Mouse (Mus musculus): ENCODE data around the gene Syt7.

Gene Syt7

DNA sequence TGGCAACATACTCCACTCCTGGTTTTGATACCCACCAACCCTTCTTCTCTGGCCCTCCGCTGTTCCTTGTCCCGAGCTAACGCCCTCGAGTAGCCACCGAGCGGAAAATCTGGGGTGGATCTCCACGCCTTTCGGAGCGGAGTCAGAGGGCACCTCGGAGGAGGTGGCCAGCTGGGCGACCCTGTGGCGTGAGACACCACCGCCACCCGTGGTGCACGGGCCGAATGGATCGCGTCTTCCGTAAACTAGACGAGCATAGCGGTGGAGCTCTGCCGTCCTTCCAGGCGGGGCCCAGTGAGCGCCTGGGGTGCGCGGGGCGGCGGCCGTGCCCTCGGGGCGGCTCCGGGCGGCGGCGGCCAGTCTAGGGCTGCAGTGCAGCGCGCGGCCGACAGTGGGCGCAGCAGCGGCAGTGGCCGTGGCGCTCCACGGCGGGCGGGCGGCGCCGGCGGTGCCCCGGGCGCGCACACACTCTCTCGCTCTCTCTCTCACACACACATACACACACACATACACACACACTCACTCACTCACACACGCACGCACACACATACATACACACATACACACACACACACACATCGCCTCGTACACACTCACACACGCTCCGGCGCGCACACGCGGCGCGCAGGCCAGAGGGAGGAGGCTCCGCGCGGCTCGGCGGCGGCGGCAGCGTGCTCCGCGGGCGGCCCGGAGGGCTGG is at the start of gene Syt7:
Gene Syt7, plus strand, starts transcription at position 476 of the 699 bp plus-strand sequence.
- peak; percentile 65 to 72 for DNase-seq (ENCODE audit: low spot score in 2 of 2)

DNA sequence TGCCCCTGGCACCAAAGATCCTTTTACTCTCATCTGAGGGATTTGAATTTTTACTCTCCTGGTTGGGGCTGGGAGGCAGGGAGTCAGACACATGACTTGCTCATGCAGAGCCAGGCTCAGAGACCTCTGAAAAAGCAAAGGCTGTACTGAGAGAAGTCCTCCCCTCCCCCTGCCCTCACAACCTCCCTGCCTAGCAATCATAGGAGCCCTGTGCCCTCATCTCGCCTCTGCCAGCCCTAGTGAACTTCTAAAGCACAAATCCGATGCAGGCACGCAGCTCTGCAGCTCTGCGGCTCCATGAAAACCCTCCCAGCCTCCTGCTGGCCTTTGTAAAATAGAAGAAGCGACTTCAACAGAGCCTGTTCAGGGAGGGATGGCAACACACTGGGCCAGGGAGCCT is 49.6 kb upstream of the Syt7 start:
- DNase-seq (ENCODE audit: low spot score in 2 of 2): no peak

DNA sequence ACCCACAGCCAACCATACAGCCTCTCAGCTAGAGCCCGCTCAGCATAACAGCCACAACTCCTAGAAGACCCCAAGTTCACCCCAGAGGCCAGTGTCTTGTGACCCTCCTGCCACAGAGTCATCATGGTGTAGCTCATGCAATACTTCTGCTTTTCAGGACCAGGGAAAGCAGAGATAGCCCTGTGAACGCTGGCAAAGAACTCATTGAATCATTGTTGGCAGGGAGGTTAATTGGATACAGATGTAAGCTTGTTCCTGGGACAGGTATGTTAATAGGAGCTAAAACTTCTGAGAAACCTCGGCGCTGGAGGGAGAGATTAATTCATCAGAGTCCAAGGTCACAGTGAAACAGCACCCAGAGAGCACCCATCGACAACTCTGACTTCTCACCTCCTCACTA is 48.2 kb upstream of the Syt7 start:
- DNase-seq (ENCODE audit: low spot score in 2 of 2): no peak

DNA sequence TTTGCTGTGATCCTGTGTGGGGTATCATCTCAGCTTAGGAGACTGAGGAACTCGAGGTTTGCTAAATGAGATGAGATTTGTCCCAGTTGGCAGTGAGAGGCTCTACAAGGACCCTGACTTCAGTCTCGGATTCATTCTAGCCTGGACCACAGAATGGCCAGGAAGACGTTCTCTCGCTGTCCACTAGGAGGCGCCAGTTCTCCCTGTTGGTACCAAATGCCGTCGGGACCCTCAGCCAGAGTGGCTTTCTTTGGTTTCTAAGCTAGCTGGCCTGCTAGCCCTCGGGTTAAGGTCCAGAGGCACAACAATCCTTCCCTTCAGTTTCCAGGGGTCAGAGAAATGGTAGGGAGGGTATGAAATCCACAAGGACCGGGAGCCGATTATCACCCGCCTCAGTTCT is 47.7 kb upstream of the Syt7 start:
- DNase-seq (ENCODE audit: low spot score in 2 of 2): peak; percentile 39 to 59

DNA sequence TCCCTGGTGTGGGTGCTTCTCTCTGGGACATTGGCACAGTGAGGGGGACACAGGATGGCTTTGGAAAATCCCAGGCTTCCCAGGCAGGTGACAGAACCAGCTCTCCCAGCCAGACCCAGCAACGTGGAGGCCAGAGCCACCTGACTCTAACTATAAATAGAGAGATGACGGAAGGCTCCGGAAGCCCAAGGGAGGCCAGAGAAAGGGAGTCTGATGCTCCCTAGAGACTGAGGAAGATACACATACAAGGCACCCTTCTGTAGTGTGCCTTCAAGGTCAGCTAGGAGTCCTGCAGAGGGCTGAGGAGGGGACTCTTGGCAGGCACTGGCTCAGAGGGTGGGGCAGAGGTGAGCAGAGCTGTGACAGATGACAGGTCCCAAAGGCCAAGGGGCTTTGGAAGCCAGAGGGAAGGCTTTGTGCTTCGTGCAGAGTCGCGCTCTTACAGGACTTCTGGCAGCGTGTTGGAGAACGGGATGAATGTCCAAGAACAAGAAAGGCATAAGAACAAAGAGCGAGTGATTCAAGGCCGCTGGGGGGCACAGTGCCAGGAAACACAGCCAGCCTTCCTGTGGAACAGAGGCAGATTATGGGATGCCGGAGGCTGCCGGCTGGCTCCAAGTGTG is 47.0 kb upstream of the Syt7 start:
- peak; percentile 72 to 74 for DNase-seq (ENCODE audit: low spot score in 2 of 2)

DNA sequence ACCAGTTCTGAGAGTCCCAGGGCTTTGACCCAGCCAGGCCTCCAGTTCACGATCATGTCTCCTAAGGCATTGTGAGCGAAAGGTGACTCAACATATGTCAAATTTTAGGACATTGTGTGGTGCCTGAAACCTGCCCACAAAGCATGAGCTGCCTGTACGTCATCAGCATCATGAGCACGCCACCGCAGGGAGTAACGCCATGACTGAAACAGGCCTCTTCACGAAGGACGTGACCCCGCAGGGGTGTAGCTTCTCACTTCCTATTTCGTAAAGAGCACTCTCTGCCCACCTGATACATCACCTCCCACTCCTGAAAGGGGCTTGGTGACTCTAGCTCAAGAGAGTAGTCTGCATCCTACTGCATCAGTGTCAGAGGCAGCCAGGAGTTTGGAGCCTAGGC is 45.0 kb upstream of the Syt7 start:
- no peak for DNase-seq (ENCODE audit: low spot score in 2 of 2)

DNA sequence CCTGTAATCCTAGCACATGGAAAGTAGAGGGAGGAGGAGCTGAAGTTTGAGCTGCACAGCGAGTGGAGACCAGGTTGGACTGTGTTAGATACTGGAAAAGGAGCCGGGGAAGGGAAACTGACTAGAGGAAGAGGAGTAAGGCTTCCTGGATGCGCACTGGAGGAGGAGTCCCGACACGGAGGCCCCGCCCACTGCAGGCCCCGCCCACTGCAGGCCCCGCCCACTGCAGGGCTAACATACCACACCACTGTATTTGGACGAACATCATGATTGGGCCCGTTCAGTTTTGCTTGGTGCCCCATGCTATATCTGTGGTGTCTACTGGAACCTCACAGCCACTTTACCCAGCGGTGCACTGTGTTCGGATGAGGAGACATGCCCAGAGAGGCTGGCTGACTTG is 43.2 kb upstream of the Syt7 start:
- no peak for DNase-seq (ENCODE audit: low spot score in 2 of 2)

DNA sequence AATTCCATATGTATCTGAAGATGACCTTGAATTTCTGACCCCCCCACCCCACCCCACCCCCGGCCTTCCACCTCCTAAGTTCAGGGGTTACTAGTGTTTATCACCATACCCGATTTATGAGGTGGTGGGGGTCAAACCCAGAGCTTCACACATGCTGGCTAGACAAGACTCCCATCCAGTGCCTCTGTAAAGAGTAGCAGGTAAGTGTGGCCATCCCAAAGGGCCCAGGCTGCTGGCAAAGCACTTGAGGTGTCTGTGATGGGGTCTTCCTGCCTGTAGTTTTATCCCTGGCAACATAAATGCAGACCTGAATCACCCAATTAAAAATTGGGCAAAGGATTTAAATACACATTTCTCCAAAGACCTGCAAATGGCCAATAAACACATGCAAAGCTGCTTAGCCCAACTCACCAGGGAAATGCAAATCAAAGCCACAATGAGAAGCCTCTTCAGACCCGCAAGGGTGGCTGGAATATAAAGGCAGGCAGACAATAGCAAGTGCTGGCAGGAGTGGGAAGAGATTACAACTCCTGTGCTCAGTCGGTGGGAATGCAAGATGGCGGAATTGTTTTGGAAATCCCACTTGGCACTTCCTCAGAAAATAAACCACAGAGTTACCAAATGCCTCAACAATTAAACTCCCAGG is 41.1 kb upstream of the Syt7 start:
- DNase-seq (ENCODE audit: low spot score in 2 of 2): no peak

DNA sequence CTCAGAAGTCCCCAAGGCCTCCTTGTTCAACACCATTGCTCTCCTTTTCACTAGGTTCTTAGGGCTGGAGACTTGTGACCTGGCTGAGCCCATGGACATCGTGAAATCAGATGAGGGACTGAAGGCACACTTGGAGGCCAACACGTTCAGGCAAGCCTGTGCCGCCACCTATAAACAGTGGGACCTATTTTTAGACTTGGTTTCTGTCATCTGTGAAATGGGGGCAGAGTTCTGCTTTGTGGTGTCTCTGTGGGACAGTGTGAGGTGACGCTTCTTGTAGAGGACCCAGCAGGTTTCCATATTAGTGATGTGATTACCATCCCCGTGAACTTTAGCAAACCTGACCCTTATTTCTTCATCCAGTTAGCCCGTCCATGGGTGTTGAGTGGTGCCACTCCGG is 36.7 kb upstream of the Syt7 start:
- DNase-seq (ENCODE audit: low spot score in 2 of 2): no peak

DNA sequence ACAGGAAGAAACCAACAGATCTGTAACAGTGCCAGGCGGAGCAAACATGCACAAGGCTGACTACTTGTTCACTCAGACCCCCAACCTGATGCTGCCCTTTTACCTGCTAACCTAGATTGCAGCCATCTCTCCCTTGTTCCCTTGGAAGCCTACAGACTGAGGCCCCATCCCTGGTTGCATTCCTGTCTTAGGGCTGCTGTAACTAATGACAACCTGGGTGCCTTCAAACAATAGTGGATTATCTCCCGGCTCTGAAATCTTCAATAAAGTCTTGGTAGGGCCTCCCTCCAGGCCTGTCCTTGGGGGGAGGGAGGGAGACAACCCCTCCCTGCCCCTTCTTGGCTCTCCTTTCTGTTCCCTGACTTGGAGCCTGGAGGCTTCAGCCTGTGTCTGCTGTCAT is 34.1 kb upstream of the Syt7 start:
- DNase-seq (ENCODE audit: low spot score in 2 of 2): no peak

DNA sequence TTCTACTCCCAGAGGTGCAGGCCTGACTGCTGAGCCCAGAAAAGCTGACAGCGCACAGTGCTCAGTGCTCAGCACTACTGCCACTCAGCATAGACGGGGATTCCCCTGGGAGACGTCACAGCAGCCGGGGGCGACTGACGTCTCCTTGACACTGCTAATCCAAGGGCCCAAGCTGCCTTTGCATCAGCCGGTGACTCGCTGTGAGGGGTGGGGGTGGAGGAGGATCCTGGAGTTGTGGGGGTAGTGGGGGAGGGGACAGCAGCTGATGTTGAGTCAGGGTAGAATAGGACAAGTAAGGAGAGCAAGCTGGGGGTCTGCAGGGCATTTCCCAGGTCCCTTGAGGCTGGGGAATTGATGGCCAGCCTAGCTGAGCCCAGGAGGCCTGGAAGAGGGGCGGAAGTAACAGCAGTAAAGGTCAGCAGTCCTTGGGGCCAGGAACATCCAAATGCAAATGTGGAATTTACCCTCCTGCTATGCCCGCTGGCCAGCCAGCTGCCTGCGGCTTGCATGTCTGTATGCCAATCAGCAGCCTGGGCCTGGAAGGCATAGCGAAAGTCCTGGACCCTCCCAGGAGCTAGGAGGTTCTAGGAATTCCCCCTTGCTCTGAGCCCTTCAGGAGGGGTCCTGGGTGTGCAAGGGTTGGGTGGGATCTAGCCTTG is 31.9 kb upstream of the Syt7 start:
- no peak for DNase-seq (ENCODE audit: low spot score in 2 of 2)

DNA sequence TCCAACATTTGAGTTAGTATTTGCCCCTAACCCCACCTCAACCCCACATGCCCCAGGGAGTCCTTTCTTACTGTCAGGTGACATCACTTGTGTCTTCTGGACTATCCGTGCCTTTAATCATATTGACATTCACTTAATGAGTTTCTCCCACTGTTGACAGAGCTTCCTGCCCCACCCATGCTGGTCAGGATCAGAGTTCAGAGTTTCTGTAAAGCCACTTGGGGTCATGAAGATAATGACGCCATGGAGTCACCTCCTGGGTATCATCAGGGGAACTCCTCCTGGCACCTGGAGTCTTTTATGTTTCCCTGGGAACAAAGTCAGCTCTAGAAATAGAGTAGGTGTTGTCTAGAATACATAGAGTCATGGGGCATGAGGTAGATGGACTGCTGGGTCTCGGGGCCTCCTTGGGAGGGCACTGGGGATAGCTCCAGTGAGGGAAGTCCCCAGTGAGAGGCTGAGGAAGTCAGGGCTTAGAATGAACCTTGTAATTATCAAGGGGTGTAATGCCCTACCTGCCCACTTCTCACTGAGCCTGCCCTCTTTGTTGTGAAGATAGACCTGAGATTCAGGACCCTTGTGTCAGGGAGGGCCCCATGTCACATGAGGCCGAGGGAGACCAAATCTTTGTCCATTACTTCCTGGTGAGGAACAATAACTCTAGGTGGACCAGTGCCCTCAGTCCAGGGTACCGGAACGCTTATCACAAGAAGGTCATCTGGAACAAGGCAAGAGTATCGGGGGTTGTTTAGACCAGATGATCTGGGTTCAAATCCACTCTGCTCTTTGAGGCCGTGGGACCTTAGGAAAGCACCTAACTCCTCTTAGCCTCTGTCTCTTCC is 29.6 kb upstream of the Syt7 start:
- DNase-seq (ENCODE audit: low spot score in 2 of 2): no peak

DNA sequence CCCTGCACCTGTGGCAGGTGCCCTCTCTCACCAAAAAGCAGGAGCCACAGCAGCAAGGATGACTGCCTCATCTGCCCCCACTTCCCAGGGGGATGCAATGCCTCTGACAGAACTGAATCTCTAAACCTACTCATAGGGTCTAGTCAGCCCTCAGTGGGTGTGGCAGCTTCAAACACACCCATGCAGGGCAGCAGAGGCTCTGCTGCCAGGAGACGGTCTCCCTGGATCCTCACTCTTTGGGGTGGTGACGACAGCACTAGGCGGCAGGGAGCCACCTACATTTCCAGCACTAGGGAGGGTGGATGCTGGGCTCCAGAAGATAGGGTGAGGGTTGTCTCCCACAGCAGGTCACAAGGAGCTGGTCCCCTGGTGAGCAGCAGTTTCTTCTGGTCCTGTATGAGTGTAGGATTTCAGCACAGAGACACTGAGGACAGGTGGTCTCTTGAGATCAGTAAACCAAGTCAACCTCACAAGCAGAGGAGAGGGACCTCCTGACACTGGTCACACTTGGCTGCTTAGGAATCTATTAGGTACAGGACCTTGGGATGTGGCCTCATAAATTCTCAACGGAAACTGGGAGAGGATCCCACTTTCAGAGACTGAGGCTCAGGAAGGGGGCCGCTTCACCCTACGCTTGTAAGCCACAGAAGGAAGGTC is 26.3 kb upstream of the Syt7 start:
- DNase-seq (ENCODE audit: low spot score in 2 of 2): peak in 1 of 2 experiments; percentile 54

DNA sequence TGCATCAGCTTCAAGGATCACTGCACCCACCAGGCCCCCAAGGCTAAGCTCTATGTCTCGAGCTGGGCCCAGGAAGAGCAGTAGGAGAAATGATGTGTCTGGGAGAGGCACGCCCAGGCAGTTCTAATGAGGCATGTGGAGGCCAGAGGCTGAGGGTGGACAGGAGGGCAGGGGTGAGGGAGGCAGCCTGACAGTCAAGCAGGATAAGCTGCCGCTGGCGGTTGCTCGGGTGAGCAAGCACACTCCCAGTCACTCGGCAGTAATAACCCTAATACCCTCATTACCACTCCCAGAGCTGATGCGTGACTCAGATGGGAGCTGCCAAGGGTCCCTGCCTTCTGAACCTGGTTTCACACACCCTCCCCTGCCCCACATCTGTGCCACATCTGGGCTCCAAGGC is 25.0 kb upstream of the Syt7 start:
- DNase-seq (ENCODE audit: low spot score in 2 of 2): no peak

DNA sequence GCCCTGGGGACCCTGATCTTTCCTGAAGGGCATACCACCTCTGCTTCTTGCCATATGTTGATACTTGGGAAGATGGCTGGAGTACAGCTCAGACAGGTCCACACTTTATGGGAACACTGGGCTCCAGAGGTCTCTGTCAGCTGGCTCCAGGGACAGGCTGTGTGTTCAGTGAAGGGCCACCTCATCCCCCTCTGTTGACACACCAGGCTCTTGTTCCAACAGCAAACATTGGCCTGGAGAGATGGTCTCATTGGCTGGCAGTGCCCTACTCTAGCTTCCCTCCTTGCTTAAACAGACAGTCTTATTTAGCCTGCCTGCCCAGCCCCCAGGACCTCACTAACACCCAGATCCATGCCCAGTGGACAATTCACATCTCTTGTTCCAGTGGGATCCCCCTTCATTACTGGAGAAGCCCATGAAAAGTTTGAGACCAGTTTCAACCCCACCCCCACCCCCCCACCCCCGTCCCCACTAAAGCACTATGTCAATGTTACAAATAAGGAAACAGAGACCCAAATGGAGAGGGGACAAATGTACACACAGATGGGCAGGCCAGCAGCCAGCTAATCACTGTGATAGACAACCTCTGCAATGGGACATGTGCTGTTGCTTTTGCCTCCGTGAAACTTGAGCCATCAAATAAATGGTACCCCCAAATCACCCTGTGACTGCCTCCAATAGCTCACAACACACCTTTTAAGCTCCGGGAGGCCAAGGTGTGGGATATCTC is 22.6 kb upstream of the Syt7 start:
- DNase-seq (ENCODE audit: low spot score in 2 of 2): no peak

DNA sequence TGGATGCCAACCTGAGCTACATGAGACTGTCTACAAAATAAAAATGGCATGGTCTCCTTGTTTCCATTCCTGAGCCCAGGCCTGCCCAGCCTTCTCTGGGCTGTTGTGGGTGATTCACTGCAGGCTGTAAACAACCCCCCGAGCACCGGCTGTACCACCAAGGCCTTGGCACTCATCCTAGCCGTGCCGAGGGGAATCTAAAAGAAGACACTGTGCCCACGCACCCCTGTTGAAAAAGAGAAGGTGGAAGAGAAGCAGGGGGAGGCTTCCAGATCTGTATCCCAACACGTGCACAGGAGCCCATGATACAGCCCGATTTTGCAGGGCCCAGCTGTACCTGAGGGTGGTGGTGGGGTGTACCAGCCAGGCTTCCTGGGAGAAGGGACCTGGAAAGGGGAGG is 21.1 kb upstream of the Syt7 start:
- DNase-seq (ENCODE audit: low spot score in 2 of 2): peak; percentile 65 to 71

DNA sequence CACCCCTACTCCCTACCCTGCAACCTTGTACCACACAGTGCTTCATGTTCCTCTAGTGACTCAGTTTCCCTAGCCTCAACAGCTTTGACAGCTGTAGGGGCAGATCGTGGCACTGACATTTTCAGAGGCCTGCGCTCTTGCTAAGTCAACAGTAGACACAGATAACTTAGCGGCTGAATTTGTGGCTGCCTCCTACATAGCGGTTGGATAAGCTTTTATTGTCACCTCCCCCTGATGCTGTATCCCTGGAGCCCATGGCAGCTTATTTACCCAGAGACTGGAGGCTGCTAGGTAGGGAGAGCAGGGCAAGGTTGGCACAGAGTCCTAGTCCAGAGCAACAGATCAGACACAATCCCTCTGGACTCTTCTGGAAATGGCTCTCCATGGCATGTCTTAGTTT is 19.0 kb upstream of the Syt7 start:
- no peak for DNase-seq (ENCODE audit: low spot score in 2 of 2)

DNA sequence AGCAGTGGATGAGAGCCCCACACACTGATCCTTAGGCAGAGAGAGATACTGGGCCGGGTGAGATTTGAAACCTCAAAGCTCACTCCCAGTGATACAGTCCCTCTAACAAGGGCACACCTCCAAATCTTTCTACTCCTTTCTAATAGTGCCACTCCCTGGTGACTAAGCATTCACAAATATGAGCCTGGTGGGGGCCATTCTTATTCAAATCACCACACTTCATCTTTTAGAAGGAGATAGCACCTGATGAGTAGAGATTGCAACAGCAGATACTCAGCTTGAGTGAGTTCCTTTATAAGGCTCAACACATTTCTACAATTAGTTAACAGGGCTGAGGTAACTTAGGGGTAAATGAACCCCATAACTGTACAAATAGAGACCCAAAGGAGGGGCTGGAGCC is 15.7 kb upstream of the Syt7 start:
- DNase-seq (ENCODE audit: low spot score in 2 of 2): no peak

DNA sequence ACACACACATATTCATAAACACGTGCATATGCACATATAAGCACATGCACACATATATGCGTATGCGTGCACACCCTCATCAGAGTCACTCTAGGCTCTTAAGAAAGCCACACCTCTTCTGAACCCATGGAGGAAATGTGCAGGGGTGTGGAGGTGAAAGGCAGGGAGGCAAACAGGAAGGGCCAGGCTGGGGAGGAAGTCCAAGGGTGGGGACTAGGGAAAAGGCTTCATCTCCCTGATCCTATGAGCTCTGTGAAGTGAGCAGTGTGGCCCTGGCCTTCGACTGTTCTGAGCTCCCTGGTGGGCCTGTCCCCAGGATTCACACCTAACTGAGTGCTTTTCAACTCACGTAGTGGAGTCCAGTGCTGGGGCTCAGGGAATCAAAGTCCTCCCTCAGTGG is 13.6 kb upstream of the Syt7 start:
- no peak for DNase-seq (ENCODE audit: low spot score in 2 of 2)

DNA sequence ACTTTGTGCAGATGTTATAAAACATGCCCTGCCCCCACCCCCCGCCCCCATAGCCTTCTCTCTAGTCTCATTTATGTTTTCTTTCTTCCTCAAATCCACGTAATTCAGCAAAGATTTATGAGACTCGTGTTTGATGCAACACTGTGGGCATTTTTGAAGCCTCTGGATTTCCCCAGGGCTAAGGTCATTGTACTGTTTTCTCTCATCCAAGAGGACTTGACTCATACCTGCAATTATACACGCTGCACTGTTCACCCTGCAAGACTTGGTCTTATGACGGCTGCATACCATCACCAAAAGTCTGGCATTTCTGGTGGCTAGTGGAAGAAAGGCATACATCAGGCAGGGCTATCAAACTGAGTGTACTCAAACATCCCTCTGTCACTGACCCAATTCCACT is 8.9 kb upstream of the Syt7 start:
- DNase-seq (ENCODE audit: low spot score in 2 of 2): no peak

DNA sequence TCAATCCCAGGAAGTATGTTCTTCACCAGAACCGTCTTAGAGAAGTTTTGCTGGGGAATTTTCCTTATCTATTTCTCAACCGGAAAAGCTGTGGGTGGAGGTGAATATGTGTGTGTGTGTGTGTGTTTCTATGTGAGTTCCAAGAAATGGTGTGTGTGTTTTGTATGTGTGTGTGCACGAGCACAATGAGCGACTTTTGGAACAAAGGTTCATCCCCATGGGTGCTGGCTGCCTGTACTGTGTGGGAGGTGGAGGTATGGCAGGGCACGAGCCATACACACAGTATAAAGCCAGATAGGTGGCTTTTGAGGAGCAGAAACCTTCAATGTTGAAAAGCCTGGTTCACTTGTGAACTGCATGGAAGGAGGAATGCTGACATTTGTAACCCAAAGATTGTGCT is 1.2 kb upstream of the Syt7 start:
- no peak for DNase-seq (ENCODE audit: low spot score in 2 of 2)
